In genomic region chr4:64437744-64438594, GRCm38 (mm10) we compare ENCODE assay signal across 9 mouse cellular contexts.
DNase-seq lines count a peak whose midpoint lies in the region; TF ChIP-seq lines count a peak whose summit lies in the region.
"Had no signal": no experiment of that assay in that cellular context is flagged by ENCODE, and none has a peak within 500 bp of the region (broad histone marks: within the 10 kb centered on the region; RNA-seq: fewer than 3 reads in every experiment).

No protein-coding gene starts in this region.

- H3K36me3 ChIP-seq in heart, adult 2 months (ENCODE audit: control insufficient read depth, insufficient read depth, low read length), result no peaks in the 10 kb centered on the region
- no peaks in the 10 kb centered on the region for H3K36me3 ChIP-seq in heart, embryonic 10.5 days

- no peak for TF ChIP-seq EP300 in heart, adult 2 months (IDR thresholded peaks at IDR 0.05; ENCODE audit: insufficient read depth, low read depth, low read length)

- H3K27ac ChIP-seq in heart, adult 2 months, result no peak overlapping the region
- no peak overlapping the region for H3K27ac ChIP-seq in heart, embryonic 10.5 days

- TF ChIP-seq CTCF in heart, adult 2 months (IDR thresholded peaks at IDR 0.05), result no peak

- H3K4me1 ChIP-seq in heart, adult 2 months (ENCODE audit: control insufficient read depth, insufficient read depth, low read length), result no peaks in the 10 kb centered on the region
- H3K4me1 ChIP-seq in heart, embryonic 10.5 days, result no peaks in the 10 kb centered on the region

- TF ChIP-seq POLR2A in heart, adult 2 months (IDR thresholded peaks at IDR 0.05; ENCODE audit: insufficient read depth, low read depth, low read length), result no peak

- H3K4me3 ChIP-seq in heart, adult 2 months, result no peak overlapping the region
- H3K4me3 ChIP-seq in heart, embryonic 10.5 days, result no peak overlapping the region

- intact Hi-C loops in heart, adult 2 months (cut with DNase I), result no loop called here
- intact Hi-C loops in heart, postnatal 10 days (cut with DNase I), result no loop called here

- H3K79me2 ChIP-seq in heart, adult 2 months (replicated peaks; ENCODE audit: control insufficient read depth, insufficient read depth, low read length), result no peaks in the 10 kb centered on the region

- no peak overlapping the region for H3K9ac ChIP-seq in heart, adult 2 months (ENCODE audit: low read depth, low read length)

- WGBS in heart, adult 2 months, result 30% methylated on average over 13 of the region's 13 CpGs
- whole genome bisulfite sequencing in heart, embryonic 10.5 days, result 44% methylated on average over 13 of the region's 13 CpGs

- H3K9me3 ChIP-seq in heart, embryonic 10.5 days, result no peaks in the 10 kb centered on the region

- H3K27me3 ChIP-seq in heart, adult 2 months (ENCODE audit: control insufficient read depth, insufficient read depth, low read length), result no peaks in the 10 kb centered on the region
- H3K27me3 ChIP-seq in heart, embryonic 10.5 days (ENCODE audit: insufficient read depth, poor library complexity, severe bottlenecking), result no peaks in the 10 kb centered on the region

- peak; percentile 9 to 23 for DNase-seq in heart, adult 2 months
- no peak for DNase-seq in heart, embryonic 10.5 days (ENCODE audit: low spot score)
- DNase-seq in embryo, embryonic 11 days, result peak; percentile 67
- peak; percentile 24 to 34 for DNase-seq in heart, postnatal 10 days
- DNase-seq in mesoderm, embryonic 11.5 days (ENCODE audit: low read depth, low spot score), result peak; percentile 52
- DNase-seq in cerebellum, postnatal 25 days, result no peak
- no peak for DNase-seq in spleen, postnatal 36 days (ENCODE audit: low spot score in 2 of 2)
- DNase-seq in spleen, adult 12 weeks (ENCODE audit: low spot score), result no peak
- DNase-seq: cerebellum, adult 18-20 months had no signal

Comparison
In these comparisons a context has a peak if more than half of its experiments do, and no peak if none do; other contexts are left out.
1. DNase-seq: peak in heart, adult 2 months (2 of 2), embryo, embryonic 11 days (single experiment), heart, postnatal 10 days (2 of 2) and mesoderm, embryonic 11.5 days (single experiment); none in heart, embryonic 10.5 days (single experiment), cerebellum, postnatal 25 days (0 of 2), spleen, postnatal 36 days (0 of 2) and spleen, adult 12 weeks (single experiment).